Mouse (Mus musculus): ENCODE measurements around the gene Scarf1.
"Not testable (repeated sequence)": the region's sequence is repeated elsewhere in the genome, so short reads cannot be mapped to it uniquely, and the experiment has no call there.

- not testable (repeated sequence) for TF ChIP-seq JUN (IDR thresholded peaks at IDR 0.05; ENCODE audit: insufficient read depth, low read depth, low read length); TCF12 (IDR thresholded peaks at IDR 0.05; ENCODE audit: low read depth, low read length)
These were observed 42.7 kb downstream of the Scarf1 start for GRCm38 (mm10) chr11:75556006-75556405.

Measured in CH12.LX (cell line).